Mouse (Mus musculus): ENCODE data around the gene AC170998.1.

GRCm38 (mm10) chr17:28691687-28692340 is 34.1 kb upstream of the AC170998.1 start:
- TF ChIP-seq CTCF (IDR thresholded peaks at IDR 0.05; ENCODE audit: borderline replicate concordance, insufficient read depth, low read length) (no peak), POLR2A (IDR thresholded peaks at IDR 0.05; ENCODE audit: low read depth, low read length) (no peak)

All from embryonic fibroblast, embryonic 13.5 days (primary cell).